Mouse (Mus musculus) large intestine, adult 2 months (tissue): ENCODE measurements around the gene Csnk1d. TPM values are rescaled to one million over a fixed set of nuclear protein-coding genes. Genes with fewer than 3 reads are reported as not detected.

Experiments
- DNase-seq: peaks from one replicate; pipeline ENCODE4 v3.0.0-alpha.2; 2012; ENCODE audit warnings: low read depth, low spot score
- WGBS: fragments of 180-500 bp; shearing (Covaris S2); methylation state at CpG from one replicate; pipeline ENCODE4 v1.1.7; 2018; 5-methylcytosine and 5-hydroxymethylcytosine counted together
- polyA plus RNA-seq: library from polyadenylated mRNA; depleted of rRNA; stranded (reverse); fragments of >200 nt; gene quantifications from 2 replicates; pipeline ENCODE4 v1.2.3, GENCODE M21; 2012; rRNA removed

The Csnk1d gene
- polyA plus RNA-seq, 1 experiment: 74.9 TPM

DNA sequence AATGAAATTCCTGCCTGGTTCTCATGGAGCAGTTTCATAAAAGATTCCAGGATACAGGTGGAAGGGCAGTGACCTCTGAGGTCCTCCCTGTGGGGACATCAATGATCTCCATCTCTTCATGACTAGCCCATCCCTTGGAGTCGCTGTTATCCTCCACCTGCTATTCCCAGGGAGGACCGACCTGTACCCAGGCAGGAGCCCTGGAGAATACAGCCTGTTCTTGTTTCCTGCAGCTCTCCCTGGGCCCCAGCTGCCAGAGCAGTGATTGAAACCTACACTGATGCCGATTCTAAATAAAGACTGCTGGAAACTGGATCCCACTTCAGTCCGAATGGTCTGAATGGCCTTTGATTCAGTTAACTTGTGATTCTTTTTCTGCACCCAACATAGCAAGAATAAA, 59.7 kb downstream of the Csnk1d start:
- 94% methylated on average over 4 of the region's 4 CpGs for WGBS
- DNase-seq: no peak

DNA sequence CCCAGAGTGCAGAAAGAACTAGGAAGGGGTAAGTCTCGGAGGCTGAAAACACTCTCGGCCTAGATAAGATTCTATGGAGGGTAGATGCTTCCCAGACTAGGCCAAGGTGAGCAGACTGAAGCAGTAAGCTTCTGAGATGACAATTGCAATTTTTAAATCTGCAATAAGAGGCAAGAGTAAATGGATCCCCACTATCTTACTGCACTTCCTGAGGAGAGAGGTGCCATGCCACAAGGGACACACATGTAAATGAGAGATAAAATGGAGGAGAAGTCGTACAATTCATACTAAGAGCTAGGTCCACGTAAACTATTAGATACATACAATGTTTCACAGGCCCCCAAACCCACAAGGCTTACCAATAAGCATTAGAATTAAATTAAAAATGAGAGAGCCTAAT, 62.7 kb downstream of the Csnk1d start:
- 93% methylated on average over 4 of the region's 4 CpGs for WGBS
- DNase-seq: no peak

DNA sequence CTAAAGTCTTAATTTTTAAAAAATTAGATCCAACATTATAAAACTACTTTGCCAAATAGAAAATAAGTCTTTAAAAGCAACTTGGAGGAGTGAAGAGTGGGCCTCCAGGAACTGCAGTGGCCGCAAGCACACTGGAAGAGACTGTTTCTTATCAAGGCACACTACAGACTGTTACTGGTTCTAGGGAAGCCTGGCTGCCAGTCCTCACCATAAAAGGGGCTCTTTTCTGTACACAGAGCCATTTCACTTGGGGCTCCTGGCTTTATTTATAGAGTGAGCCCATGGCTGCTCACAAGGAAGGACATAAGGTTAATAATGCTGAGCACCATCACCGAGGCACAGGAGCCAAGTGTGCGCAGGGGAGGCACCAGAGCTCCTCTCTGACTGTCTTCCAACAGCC, 68.6 kb downstream of the Csnk1d start:
- DNase-seq: no peak
- WGBS: 84% methylated on average over 3 of the region's 3 CpGs

DNA sequence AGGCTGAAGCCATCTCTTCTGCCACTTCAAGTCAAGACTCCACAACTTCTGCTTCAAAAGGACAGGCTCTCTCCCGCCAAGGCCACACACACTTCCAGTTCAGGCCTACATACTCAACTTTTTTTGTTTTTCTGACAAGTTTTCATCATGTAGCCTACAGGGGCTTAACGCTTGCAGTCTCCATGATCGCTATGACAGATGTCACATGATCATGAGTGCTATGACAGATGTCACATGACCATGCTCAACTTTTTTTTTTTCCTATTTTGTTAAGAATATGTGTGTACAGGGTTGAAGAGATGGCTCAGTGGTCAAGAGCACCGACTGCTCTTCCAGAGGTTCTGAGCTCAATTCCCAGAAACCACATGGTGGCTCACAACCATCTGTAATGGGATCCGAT, 73.4 kb downstream of the Csnk1d start:
- 95% methylated on average over 5 of the region's 5 CpGs for WGBS
- no peak for DNase-seq

DNA sequence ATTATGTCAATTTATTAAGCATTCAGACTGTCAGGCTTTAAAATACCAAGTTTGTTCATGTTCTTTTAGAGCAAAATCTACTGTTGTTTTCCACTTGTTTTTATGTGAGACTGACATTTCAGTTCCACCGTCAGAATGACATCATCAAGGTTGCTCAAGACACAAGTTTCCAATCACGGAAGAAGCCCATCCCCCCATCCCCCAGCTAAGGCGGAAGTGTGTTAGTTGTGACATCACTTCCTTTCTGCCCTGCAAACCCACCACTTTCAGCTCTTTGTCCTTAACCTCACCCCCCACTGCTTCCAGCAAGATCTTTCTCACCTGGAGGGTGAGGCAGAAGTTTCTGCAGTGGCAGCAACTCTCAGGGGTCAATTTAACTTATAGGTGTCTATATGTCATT, 74.7 kb downstream of the Csnk1d start:
- WGBS: 68% methylated on average over 3 of the region's 3 CpGs
- no peak for DNase-seq

DNA sequence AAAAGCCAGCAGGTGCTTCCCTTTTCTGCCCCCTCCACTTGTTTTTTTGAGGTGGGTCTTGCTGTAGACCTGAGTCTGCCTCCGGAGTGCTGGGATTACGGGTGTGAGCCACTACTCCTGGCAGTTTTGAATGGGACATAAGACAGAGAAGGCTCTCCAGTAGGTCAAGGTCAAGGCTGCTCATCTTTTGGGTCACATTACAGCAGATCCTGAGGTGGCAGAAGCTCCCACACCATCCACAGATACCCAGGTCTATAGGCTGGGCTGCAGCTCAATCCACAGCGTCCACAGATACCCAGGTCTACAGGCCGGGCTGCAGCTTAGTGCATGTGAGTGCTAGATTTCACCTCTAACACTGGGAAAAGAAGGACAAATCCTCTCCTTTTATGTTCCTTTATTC, 77.3 kb downstream of the Csnk1d start:
- 95% methylated on average over 4 of the region's 4 CpGs for WGBS
- DNase-seq: no peak

Other genes starting within 250 kb of the Csnk1d start
- gene Hmga1b, start 228.5 kb downstream of the Csnk1d start, polyA plus RNA-seq: 1.9 and 2.1 TPM in 2 replicates
- 60.4 and 73.4 TPM in 2 replicates for gene Rfng, start 207.1 kb downstream of the Csnk1d start, polyA plus RNA-seq
- gene Gps1, start 207.1 kb downstream of the Csnk1d start, polyA plus RNA-seq: 124 and 130 TPM in 2 replicates
- gene Dus1l, start 194.9 kb downstream of the Csnk1d start, polyA plus RNA-seq: 41.7 and 42.1 TPM in 2 replicates
- 201 and 272 TPM in 2 replicates for gene Fasn, start 166.8 kb downstream of the Csnk1d start, polyA plus RNA-seq
- 0.90 and 1.1 TPM in 2 replicates for gene Ccdc57, start 58.5 kb downstream of the Csnk1d start, polyA plus RNA-seq
- gene Slc16a3, start 42.9 kb downstream of the Csnk1d start, polyA plus RNA-seq: 12.8 and 36.6 TPM in 2 replicates
- 28.9 and 53.4 TPM in 2 replicates for gene Cd7, start 48.1 kb upstream of the Csnk1d start, polyA plus RNA-seq
- 251 and 268 TPM in 2 replicates for gene Sectm1b, start 72.2 kb upstream of the Csnk1d start, polyA plus RNA-seq
- gene Sectm1a, start 89.9 kb upstream of the Csnk1d start, polyA plus RNA-seq: 3.1 and 3.9 TPM in 2 replicates
- gene Tex19.2, start 127.3 kb upstream of the Csnk1d start, polyA plus RNA-seq: not detected in 2 replicates
- gene Tex19.1, start 154.8 kb upstream of the Csnk1d start, polyA plus RNA-seq: not detected in 2 replicates
- gene Uts2r, start 168.9 kb upstream of the Csnk1d start, polyA plus RNA-seq: not detected in 2 replicates
- gene Hexdc, start 213.1 kb upstream of the Csnk1d start, polyA plus RNA-seq: 19.4 and 24.4 TPM in 2 replicates
- 11.7 and 12.9 TPM in 2 replicates for gene Ogfod3, start 213.4 kb upstream of the Csnk1d start, polyA plus RNA-seq
- 32.6 and 33.0 TPM in 2 replicates for gene Cybc1, start 238.0 kb upstream of the Csnk1d start, polyA plus RNA-seq
- gene Narf, start 245.9 kb upstream of the Csnk1d start, polyA plus RNA-seq: 18.2 and 33.3 TPM in 2 replicates